Mouse (Mus musculus): ENCODE measurements at regions not wholly inside any gene's neighbourhood (a gene's known extent, or its start where the extent isn't known, plus 50 kb on each side); places are given as distances from the start of the nearest gene placed in this dataset.
A peak's percentile ranks its signal among the peaks of the same experiment; 100 is the strongest.

DNA sequence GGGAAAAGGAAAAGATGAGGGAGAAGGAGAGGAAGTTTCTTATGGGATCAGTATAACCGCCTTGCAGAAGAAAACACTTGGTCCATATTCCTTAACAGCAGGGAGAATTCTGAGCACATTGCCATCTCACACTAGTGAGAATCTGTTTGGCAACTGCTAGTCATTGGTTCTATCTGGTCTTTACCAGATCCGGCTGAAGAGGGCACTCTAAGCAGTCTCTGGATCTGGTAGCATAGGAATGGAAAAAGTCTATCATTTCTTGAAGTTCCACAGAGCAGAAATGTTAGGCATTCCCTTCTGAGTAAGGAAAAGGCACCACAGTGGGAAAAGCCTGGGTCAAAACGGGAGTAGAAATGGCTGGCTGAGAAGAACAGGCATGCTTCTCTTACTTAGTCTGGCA, 315.4 kb upstream of the Apob start:
- no peak for DNase-seq

- no peak for DNase-seq
Observed at GRCm38 (mm10) chr12:7670114-7670513, 307.3 kb upstream of the Apob start.

GRCm38 (mm10) chr12:7670561-7670960, 306.9 kb upstream of the Apob start:
- peak; percentile 1 for DNase-seq

DNA sequence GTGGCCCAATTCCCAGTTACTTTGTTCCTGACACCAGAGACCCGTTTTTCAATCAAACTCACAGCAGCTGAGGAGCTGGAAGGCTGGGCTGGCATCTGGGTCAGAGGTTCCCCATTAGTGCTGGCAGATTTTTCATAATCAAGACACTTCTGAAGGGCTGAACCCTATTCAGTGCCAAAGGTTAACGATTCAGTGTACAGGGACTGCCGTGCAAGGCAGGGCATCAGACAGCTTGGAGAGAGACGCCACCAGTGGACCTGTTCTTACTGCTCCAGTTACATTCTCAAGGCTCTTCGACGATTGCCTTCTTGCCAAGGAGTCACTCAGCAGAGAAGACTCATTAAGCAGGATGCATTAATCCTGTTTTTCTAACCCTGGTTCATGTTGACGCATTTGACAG, 285.5 kb upstream of the Apob start:
- DNase-seq = no peak

GRCm38 (mm10) chr12:7698324-7698944, 279.0 kb upstream of the Apob start:
- DNase-seq = no peak

GRCm38 (mm10) chr12:7709102-7709501, 268.3 kb upstream of the Apob start:
- no peak for DNase-seq

DNA sequence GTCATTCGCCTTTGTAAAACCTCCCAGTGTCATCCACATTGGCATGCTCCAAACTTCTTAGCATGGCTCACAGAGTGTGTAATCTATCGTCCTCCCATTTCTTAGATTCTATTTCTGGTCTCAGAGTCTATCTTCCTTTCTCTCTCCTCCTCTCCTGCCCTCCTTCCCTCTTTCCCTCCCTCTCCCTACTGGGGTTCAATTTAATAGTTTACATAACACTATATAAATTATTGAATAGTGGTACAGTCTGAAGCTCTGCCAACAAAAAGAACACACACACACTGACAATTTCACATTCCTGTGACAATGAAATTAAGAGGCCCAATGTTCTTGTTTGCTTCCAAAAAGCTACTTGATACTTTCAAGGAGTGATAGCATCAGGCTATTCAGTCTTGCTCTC, 267.6 kb upstream of the Apob start:
- no peak for DNase-seq

DNA sequence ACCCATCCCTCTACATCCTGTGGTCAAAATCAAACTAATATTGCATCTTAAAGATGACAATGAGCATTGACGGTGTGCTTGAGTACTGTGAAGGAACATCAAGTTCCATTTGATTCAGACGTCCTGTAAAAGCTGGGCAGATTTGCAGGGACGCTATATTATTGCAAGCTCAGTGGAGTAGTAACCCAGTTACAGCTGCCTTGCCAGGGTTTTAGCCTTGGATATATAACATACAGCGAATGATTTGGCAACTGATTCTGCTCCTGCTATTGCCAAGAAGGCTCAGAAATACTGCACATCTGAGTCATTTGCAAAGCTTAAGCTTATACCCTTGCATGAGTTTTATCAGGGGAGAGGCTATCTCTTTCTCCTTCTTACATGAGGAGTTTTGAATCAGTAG, 262.4 kb upstream of the Apob start:
- no peak for DNase-seq

DNA sequence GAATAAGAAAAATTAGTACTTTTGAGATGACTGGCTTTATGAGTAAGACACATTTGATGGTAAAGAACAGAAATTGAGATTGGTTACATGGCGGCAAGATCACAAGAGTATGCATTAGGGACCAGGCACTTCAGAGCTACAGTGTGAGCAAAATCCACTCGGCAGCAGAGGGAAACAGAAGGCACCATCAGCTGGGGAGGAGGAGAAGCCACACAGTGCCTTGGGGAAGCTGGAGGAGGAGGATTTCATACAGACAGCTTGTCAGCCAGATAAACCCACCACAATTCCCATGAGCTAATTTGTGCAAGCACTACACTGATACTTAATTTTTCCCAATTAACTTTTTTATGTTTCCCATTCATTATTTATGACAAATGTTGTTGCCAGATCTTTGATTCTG, 258.9 kb upstream of the Apob start:
- DNase-seq = no peak

DNA sequence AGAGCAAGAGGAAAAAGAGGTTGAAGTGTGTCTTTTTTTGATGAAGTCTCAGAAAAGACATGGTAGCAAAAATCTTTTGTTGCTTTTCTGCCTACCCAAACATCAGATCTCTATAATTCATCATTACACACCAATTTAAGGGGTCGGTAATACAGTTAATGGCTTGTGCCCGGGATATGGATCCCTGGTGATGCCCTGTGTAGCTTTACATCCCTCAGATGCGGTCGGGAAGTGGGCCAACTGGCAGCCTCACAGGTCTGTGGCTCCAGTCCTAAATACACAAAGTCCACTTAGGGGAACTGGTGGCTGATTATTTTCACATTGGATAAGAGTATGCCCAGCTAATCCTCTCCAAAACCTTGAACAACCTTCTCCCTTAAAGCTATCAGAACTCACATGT, 258.4 kb upstream of the Apob start:
- DNase-seq = no peak

DNA sequence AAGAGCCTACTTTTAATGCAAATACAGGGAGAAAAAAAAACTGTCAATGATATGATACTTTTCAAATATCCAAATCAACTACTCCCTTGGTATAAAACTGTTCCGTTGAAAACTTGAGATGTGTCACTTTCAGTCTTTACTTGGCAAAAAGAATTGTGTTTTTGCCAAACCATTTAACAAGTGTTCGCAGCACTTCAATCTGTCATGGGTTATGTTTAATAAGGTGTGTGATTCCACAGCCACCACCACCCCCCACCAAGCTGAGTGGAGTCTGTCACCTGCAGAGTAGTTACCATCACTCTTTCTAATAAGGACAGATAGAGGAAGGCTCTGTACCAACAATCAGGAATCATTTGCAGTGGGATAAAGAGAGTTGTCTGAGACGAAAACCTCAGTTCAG, 252.5 kb upstream of the Apob start:
- DNase-seq = no peak

- DNase-seq = no peak
Observed at GRCm38 (mm10) chr12:7738020-7738419, 239.4 kb upstream of the Apob start.

- DNase-seq = no peak
Observed at GRCm38 (mm10) chr12:7738629-7739351, 238.7 kb upstream of the Apob start.

DNA sequence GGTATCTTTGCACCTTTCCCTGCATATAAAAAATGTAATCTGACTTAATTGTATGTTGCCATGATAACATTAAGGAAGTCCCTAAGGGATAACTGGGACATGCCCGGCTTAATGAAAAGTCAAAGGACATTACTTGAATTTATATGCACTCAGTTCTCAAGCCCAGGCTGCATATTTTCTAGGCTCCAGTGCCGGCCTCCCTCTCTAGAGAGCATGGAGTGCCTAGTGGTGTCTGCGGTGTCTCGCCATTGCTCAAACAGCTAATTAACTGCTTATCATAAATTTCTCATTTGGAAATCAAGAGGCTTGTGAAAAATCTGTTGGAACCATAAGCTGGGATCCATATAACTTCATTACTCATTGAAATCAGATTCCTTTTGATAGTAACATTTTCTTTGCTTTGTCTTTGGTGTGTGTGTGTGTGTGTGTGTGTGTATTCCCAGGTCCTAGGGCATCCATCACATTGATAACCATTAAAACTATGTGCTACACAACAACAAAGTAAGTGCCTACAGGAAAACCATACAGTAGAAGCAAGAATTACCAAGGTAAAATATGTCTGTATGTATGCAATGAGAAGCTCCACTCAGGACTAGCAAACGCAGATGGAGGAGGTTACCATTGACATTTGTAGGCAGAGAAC, 238.0 kb upstream of the Apob start:
- DNase-seq = no peak

DNA sequence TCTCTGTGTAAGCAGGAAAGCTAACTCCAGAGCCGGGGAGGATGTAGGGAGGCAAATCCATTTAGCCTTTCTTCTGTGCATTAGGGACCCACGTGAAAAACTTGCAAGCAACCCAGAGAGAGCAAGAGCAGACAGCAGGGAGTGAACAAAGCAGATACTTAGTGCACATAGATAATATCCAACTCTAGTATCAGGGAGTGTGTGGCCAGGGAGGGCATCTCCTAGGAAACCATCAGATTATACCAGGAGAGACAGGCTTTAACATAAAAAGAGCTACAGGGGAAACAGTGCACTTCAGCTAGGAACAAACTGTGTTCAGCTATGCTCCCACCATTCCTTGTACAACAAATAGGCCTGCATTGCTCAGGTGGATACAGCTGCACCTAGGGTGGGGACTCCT, 230.7 kb upstream of the Apob start:
- no peak for DNase-seq

GRCm38 (mm10) chr12:7749319-7750238, 227.9 kb upstream of the Apob start:
- DNase-seq = no peak

- DNase-seq = no peak
Observed at GRCm38 (mm10) chr12:7754861-7755260, 222.6 kb upstream of the Apob start.

GRCm38 (mm10) chr12:7764795-7765697, 212.4 kb upstream of the Apob start:
- DNase-seq = no peak

DNA sequence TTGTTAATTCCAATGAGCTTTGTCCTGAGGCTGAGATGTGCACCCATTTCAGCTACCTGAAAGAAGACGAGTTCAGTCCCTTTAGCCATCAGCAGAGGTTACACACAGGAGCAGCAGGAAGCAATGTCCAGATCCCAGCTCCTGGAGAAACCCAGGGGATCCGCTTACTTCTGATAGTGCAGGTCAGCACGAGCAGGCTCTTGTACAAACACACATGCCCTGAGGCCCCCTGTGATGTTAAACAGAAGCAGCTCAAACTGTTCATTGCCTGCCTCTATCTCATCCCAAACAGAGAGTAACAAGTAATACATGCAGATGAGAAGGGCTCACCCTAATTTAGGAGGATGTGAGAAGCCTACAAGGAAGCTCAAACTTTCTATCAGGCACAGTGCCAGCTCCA, 203.3 kb upstream of the Apob start:
- no peak for DNase-seq

DNA sequence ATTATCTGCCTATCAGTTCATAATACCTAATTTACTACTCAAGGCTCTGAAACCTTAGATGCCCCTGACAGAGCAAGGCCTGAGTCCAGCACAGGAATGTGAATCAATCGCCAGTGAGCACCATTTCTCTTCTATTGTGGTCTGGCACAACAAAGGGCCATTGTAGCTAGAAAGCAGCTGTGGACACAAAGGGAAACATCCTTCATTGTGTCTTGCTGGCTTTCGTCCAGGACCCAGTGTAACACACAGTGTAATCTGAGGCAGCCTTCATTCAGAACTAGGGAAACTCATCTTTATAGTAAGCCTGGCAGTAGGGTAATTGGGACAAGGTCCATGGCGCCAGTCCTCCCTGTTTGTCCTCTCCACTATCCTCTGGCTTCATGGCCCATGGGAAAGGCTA, 201.1 kb upstream of the Apob start:
- no peak for DNase-seq

DNA sequence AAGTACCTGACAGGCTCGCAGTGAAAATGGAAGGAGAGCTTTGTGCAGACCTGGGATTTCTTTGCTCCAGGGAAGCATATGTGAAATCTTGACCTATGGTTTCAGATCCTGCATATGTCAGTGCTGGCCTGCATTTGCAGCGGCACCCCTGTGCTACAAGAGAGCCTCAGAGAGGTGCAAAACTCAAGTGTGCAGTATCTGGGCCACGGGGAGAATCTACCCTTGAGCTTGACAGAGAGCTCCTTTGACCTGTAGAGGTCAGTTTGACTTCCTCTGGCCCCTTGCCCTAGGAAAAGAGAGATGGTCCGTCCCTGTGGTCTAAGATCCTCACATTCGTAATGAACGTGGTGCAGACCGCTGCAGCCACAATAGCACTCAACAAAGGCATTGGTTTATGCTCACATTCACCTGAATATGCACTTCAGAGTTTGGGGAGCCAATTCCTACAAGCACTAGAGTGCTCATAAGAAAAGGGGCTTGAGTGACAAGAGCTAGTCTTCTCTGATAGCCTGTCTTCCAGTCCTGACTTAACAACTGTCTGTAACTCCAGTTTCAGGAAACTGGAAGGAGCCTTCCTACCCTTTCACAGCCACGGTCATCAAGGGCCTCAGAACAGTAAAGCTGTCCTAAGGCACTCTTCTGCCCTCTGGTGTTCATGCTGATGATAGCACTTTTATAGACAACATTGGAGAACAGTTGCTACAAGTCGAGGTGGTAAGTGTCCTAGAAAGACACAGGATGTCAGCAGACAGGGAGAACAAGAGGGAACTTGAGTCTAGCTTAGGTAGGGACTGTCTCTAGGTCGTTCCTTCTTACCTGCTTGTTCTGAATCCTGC, 200.0 kb upstream of the Apob start:
- DNase-seq = no peak

Measured in adrenal gland, postnatal 25 days (tissue).